Mouse (Mus musculus): Measurements from ENCODE around the gene Tmem247. TPM values are rescaled to one million over a fixed set of nuclear protein-coding genes. Genes with fewer than 3 reads are reported as not detected.

Gene Tmem247
- polyA plus RNA-seq, 1 experiment from 2014 or later = not detected

GRCm38 (mm10) chr17:86967536-86968525 is 50.7 kb downstream of the Tmem247 start:
- H3K4me1 ChIP-seq = peaks cover 34% of the 10 kb centered on the region
- 91% methylated on average over 10 of the region's 10 CpGs for WGBS
- no peak overlapping the region for H3K27ac ChIP-seq
- no peak for DNase-seq (ENCODE audit: extremely low spot score, low spot score)
- peaks cover 34% of the 10 kb centered on the region for H3K36me3 ChIP-seq (replicated peaks)
- no peaks in the 10 kb centered on the region for H3K9me3 ChIP-seq
- no peak overlapping the region for H3K4me3 ChIP-seq
- no peaks in the 10 kb centered on the region for H3K27me3 ChIP-seq (ENCODE audit: poor library complexity, severe bottlenecking)

- Histone ChIP-seq H3K27ac (no peak overlapping the region), H3K36me3 (replicated peaks) (peaks cover 37% of the 10 kb centered on the region), H3K4me1 (peaks cover 31% of the 10 kb centered on the region), H3K4me3 (no peak overlapping the region), H3K9me3 (no peaks in the 10 kb centered on the region), H3K27me3 (ENCODE audit: poor library complexity, severe bottlenecking) (no peaks in the 10 kb centered on the region)
- DNase-seq (ENCODE audit: extremely low spot score, low spot score) = no peak
- WGBS = 91% methylated on average over 5 of the region's 5 CpGs
Observed at GRCm38 (mm10) chr17:86968581-86968980, 51.4 kb downstream of the Tmem247 start.

- H3K36me3 ChIP-seq (replicated peaks) = peaks cover 45% of the 10 kb centered on the region
- H3K4me3 ChIP-seq = no peak overlapping the region
- peaks cover 21% of the 10 kb centered on the region for H3K4me1 ChIP-seq
- H3K27me3 ChIP-seq (ENCODE audit: poor library complexity, severe bottlenecking) = no peaks in the 10 kb centered on the region
- DNase-seq (ENCODE audit: extremely low spot score, low spot score) = no peak
- 63% methylated on average over 5 of the region's 5 CpGs for WGBS
- H3K9me3 ChIP-seq = no peaks in the 10 kb centered on the region
- H3K27ac ChIP-seq = no peak overlapping the region
Observed at GRCm38 (mm10) chr17:86969582-86969981, 52.4 kb downstream of the Tmem247 start.

GRCm38 (mm10) chr17:86970026-86970750 is 53.0 kb downstream of the Tmem247 start:
- H3K36me3 ChIP-seq (replicated peaks) = peaks cover 51% of the 10 kb centered on the region
- DNase-seq (ENCODE audit: extremely low spot score, low spot score) = no peak
- no peak overlapping the region for H3K27ac ChIP-seq
- no peaks in the 10 kb centered on the region for H3K9me3 ChIP-seq
- H3K4me1 ChIP-seq = peaks cover 15% of the 10 kb centered on the region
- H3K4me3 ChIP-seq = no peak overlapping the region
- WGBS = 91% methylated on average over 15 of the region's 15 CpGs
- no peaks in the 10 kb centered on the region for H3K27me3 ChIP-seq (ENCODE audit: poor library complexity, severe bottlenecking)

- no peak for DNase-seq (ENCODE audit: extremely low spot score, low spot score)
- Histone ChIP-seq H3K27ac (no peak overlapping the region), H3K36me3 (replicated peaks) (peaks cover 56% of the 10 kb centered on the region)
Observed at GRCm38 (mm10) chr17:86971036-86971435, 53.9 kb downstream of the Tmem247 start.

DNA sequence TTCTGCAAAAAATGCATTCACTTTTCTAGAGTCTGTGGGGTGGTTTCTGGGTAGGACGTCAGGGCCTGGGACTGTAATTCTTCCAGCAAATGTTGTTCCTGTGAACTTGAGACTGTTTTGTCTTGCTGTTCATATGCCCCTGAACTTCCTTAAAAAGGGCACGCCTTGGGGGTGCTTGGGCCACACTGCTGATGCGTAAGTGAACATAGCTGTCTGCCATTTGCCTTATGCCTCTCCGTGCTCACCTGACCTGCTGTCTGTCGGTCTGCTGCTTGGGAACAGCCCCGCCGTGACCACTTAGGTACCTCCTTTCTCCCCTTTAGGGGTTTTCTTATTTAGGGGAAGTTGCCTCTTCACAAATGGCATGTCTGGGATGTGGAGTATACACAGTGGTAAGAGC is 54.7 kb downstream of the Tmem247 start:
- Histone ChIP-seq H3K4me1 (peaks cover 10% of the 10 kb centered on the region), H3K4me3 (no peak overlapping the region), H3K27me3 (ENCODE audit: poor library complexity, severe bottlenecking) (no peaks in the 10 kb centered on the region), H3K27ac (no peak overlapping the region), H3K36me3 (replicated peaks) (peaks cover 60% of the 10 kb centered on the region), H3K9me3 (no peaks in the 10 kb centered on the region)
- DNase-seq (ENCODE audit: extremely low spot score, low spot score) = no peak
- 86% methylated on average over 7 of the region's 7 CpGs for WGBS

More at GRCm38 (mm10) chr17:86971036-86971435, 53.9 kb downstream of the Tmem247 start:
- WGBS = 86% methylated on average over 5 of the region's 5 CpGs
- no peaks in the 10 kb centered on the region for H3K9me3 ChIP-seq
- peaks cover 10% of the 10 kb centered on the region for H3K4me1 ChIP-seq
- no peak overlapping the region for H3K4me3 ChIP-seq
- no peaks in the 10 kb centered on the region for H3K27me3 ChIP-seq (ENCODE audit: poor library complexity, severe bottlenecking)

Other genes starting within 250 kb of the Tmem247 start
- gene Epas1, start 163.6 kb upstream of the Tmem247 start, polyA plus RNA-seq (2016; fragmentation: Nextera tagmentation; extraction: Ambion mirVana) = 1.9 TPM in 2 replicates
- not detected in 2 replicates for gene Atp6v1e2, start 30.5 kb downstream of the Tmem247 start, polyA plus RNA-seq (2016; fragmentation: Nextera tagmentation; extraction: Ambion mirVana)
- gene Rhoq, start 45.7 kb downstream of the Tmem247 start, polyA plus RNA-seq (2016; fragmentation: Nextera tagmentation; extraction: Ambion mirVana) = 8.1 and 8.2 TPM in 2 replicates
- 49.7 and 56.7 TPM in 2 replicates for gene Pigf, start 108.1 kb downstream of the Tmem247 start, polyA plus RNA-seq (2016; fragmentation: Nextera tagmentation; extraction: Ambion mirVana)
- gene Cript, start 108.2 kb downstream of the Tmem247 start, polyA plus RNA-seq (2016; fragmentation: Nextera tagmentation; extraction: Ambion mirVana) = 142 and 143 TPM in 2 replicates
- gene Socs5, start 190.3 kb downstream of the Tmem247 start, polyA plus RNA-seq (2016; fragmentation: Nextera tagmentation; extraction: Ambion mirVana) = 6.4 and 7.4 TPM in 2 replicates

Measured in forebrain, embryonic 10.5 days (tissue).